Mouse (Mus musculus): ENCODE measurements around the gene Hoxd1. TPM values are rescaled to one million over a fixed set of nuclear protein-coding genes. Genes with fewer than 3 reads are reported as not detected.
A peak's percentile ranks its signal among the peaks of the same experiment; 100 is the strongest.

Gene Hoxd1
- polyA plus RNA-seq, 1 experiment from 2014 or later: not detected

GRCm38 (mm10) chr2:74734451-74734850 is 28.3 kb upstream of the Hoxd1 start:
- Histone ChIP-seq H3K9ac (no peak overlapping the region), H3K4me2 (no peak overlapping the region), H3K9me3 (replicated peaks) (no peaks in the 10 kb centered on the region), H3K4me1 (peaks cover 4% of the 10 kb centered on the region), H3K27ac (no peak overlapping the region), H3K27me3 (peaks cover 99% of the 10 kb centered on the region), H3K36me3 (ENCODE audit: poor library complexity, severe bottlenecking) (no peaks in the 10 kb centered on the region), H3K4me3 (no peak overlapping the region)
- ATAC-seq: no peak
- under 1% methylated on average over 13 of the region's 13 CpGs for WGBS

- Histone ChIP-seq H3K4me1 (peaks cover 4% of the 10 kb centered on the region), H3K36me3 (ENCODE audit: poor library complexity, severe bottlenecking) (no peaks in the 10 kb centered on the region), H3K27me3 (peaks cover 100% of the 10 kb centered on the region), H3K4me3 (no peak overlapping the region), H3K9ac (no peak overlapping the region), H3K4me2 (no peak overlapping the region), H3K27ac (no peak overlapping the region), H3K9me3 (replicated peaks) (no peaks in the 10 kb centered on the region)
- under 1% methylated on average over 27 of the region's 27 CpGs for whole genome bisulfite sequencing
- ATAC-seq: no peak
Measured at GRCm38 (mm10) chr2:74734996-74735811, 27.6 kb upstream of the Hoxd1 start.

GRCm38 (mm10) chr2:74735851-74736687 is 26.7 kb upstream of the Hoxd1 start:
- no peak overlapping the region for H3K9ac ChIP-seq
- H3K27ac ChIP-seq: no peak overlapping the region
- peaks cover 4% of the 10 kb centered on the region for H3K4me1 ChIP-seq
- no peaks in the 10 kb centered on the region for H3K36me3 ChIP-seq (ENCODE audit: poor library complexity, severe bottlenecking)
- H3K4me3 ChIP-seq: 0 out of 2 replicates have a peak overlapping the region, but pooled peaks have one; percentile 7
- peaks cover 100% of the 10 kb centered on the region for H3K27me3 ChIP-seq
- H3K9me3 ChIP-seq (replicated peaks): no peaks in the 10 kb centered on the region
- WGBS: under 1% methylated on average over 42 of the region's 42 CpGs
- no peak for ATAC-seq
- no peak overlapping the region for H3K4me2 ChIP-seq

- ATAC-seq: no peak
- H3K4me1 ChIP-seq: peaks cover 4% of the 10 kb centered on the region
- H3K4me2 ChIP-seq: no peak overlapping the region
- H3K9ac ChIP-seq: no peak overlapping the region
- H3K27ac ChIP-seq: no peak overlapping the region
- no peaks in the 10 kb centered on the region for H3K36me3 ChIP-seq (ENCODE audit: poor library complexity, severe bottlenecking)
- H3K9me3 ChIP-seq (replicated peaks): no peaks in the 10 kb centered on the region
- WGBS: 2% methylated on average over 15 of the region's 15 CpGs
- peaks cover 99% of the 10 kb centered on the region for H3K27me3 ChIP-seq
- no peak overlapping the region for H3K4me3 ChIP-seq
Measured at GRCm38 (mm10) chr2:74736688-74737577, 25.8 kb upstream of the Hoxd1 start.

GRCm38 (mm10) chr2:74737578-74738070 is 25.2 kb upstream of the Hoxd1 start:
- Histone ChIP-seq H3K9me3 (replicated peaks) (no peaks in the 10 kb centered on the region), H3K4me3 (no peak overlapping the region), H3K9ac (no peak overlapping the region), H3K4me1 (peaks cover 4% of the 10 kb centered on the region), H3K36me3 (ENCODE audit: poor library complexity, severe bottlenecking) (no peaks in the 10 kb centered on the region), H3K27me3 (peaks cover 99% of the 10 kb centered on the region), H3K4me2 (no peak overlapping the region), H3K27ac (no peak overlapping the region)
- 2% methylated on average over 7 of the region's 7 CpGs for WGBS
- no peak for ATAC-seq

GRCm38 (mm10) chr2:74738623-74739475 is 23.9 kb upstream of the Hoxd1 start:
- H3K9ac ChIP-seq: no peak overlapping the region
- no peak overlapping the region for H3K4me3 ChIP-seq
- H3K9me3 ChIP-seq (replicated peaks): no peaks in the 10 kb centered on the region
- peaks cover 4% of the 10 kb centered on the region; the same call in 1 of the 2 replicates for H3K4me1 ChIP-seq
- ATAC-seq: no peak
- H3K36me3 ChIP-seq (ENCODE audit: poor library complexity, severe bottlenecking): no peaks in the 10 kb centered on the region
- H3K27me3 ChIP-seq: peaks cover 99% of the 10 kb centered on the region
- 2% methylated on average over 20 of the region's 20 CpGs for WGBS
- no peak overlapping the region for H3K27ac ChIP-seq
- no peak overlapping the region for H3K4me2 ChIP-seq

GRCm38 (mm10) chr2:74739476-74739800 is 23.3 kb upstream of the Hoxd1 start:
- Histone ChIP-seq H3K9ac (no peak overlapping the region), H3K36me3 (ENCODE audit: poor library complexity, severe bottlenecking) (no peaks in the 10 kb centered on the region), H3K27me3 (peaks cover 99% of the 10 kb centered on the region), H3K9me3 (replicated peaks) (no peaks in the 10 kb centered on the region), H3K4me3 (no peak overlapping the region), H3K27ac (no peak overlapping the region), H3K4me2 (no peak overlapping the region), H3K4me1 (peaks cover 4% of the 10 kb centered on the region; the same call in 1 of the 2 replicates)
- no peak for ATAC-seq
- 7% methylated on average over 2 of the region's 2 CpGs for WGBS

GRCm38 (mm10) chr2:74739869-74740268 is 22.9 kb upstream of the Hoxd1 start:
- H3K27me3 ChIP-seq: peaks cover 99% of the 10 kb centered on the region
- no peak overlapping the region for H3K4me2 ChIP-seq
- no peak overlapping the region for H3K9ac ChIP-seq
- no peak for ATAC-seq
- H3K27ac ChIP-seq: no peak overlapping the region
- no peaks in the 10 kb centered on the region for H3K36me3 ChIP-seq (ENCODE audit: poor library complexity, severe bottlenecking)
- no peak overlapping the region for H3K4me3 ChIP-seq
- WGBS: 2% methylated on average over 14 of the region's 14 CpGs
- H3K4me1 ChIP-seq: peaks cover 4% of the 10 kb centered on the region; the same call in 1 of the 2 replicates
- no peaks in the 10 kb centered on the region for H3K9me3 ChIP-seq (replicated peaks)

GRCm38 (mm10) chr2:74740311-74741091 is 22.3 kb upstream of the Hoxd1 start:
- Histone ChIP-seq H3K9ac (no peak overlapping the region), H3K27me3 (peaks cover 99% of the 10 kb centered on the region), H3K4me3 (no peak overlapping the region), H3K4me1 (peaks cover 4% of the 10 kb centered on the region; the same call in 1 of the 2 replicates), H3K36me3 (ENCODE audit: poor library complexity, severe bottlenecking) (no peaks in the 10 kb centered on the region), H3K27ac (no peak overlapping the region), H3K9me3 (replicated peaks) (no peaks in the 10 kb centered on the region), H3K4me2 (no peak overlapping the region)
- ATAC-seq: no peak
- 1% methylated on average over 43 of the region's 43 CpGs for WGBS

GRCm38 (mm10) chr2:74741252-74741978 is 21.4 kb upstream of the Hoxd1 start:
- Histone ChIP-seq H3K4me3 (no peak overlapping the region), H3K4me2 (no peak overlapping the region)

More at GRCm38 (mm10) chr2:74741252-74741978, 21.4 kb upstream of the Hoxd1 start:
- Histone ChIP-seq H3K9me3 (replicated peaks) (no peaks in the 10 kb centered on the region), H3K4me1 (no peaks in the 10 kb centered on the region), H3K27ac (no peak overlapping the region), H3K9ac (no peak overlapping the region), H3K36me3 (ENCODE audit: poor library complexity, severe bottlenecking) (no peaks in the 10 kb centered on the region), H3K27me3 (peaks cover 99% of the 10 kb centered on the region)
- ATAC-seq: no peak
- 36% methylated on average over 2 of the region's 3 CpGs for WGBS

Data from forebrain, embryonic 13.5 days (tissue).